Mouse (Mus musculus) G1E-ER4 (cell line): ENCODE data around the gene Hipk4. TPM values are rescaled to one million over a fixed set of nuclear protein-coding genes. Genes with fewer than 3 reads are reported as not detected.

Source experiments
- GATA1 ChIP-seq: IDR thresholded peaks from one replicate; pipeline ENCODE4 v1.8.0; 2012; ENCODE audit warnings: low read length, inconsistent platforms
- polyA plus RNA-seq: library from polyadenylated mRNA; stranded (reverse); fragments of >175 nt; gene quantifications from 2 replicates; pipeline ENCODE4 v1.2.3, GENCODE M21; 2012

Hipk4 gene
- polyA plus RNA-seq, 1 experiment, result 0.57 TPM

DNA sequence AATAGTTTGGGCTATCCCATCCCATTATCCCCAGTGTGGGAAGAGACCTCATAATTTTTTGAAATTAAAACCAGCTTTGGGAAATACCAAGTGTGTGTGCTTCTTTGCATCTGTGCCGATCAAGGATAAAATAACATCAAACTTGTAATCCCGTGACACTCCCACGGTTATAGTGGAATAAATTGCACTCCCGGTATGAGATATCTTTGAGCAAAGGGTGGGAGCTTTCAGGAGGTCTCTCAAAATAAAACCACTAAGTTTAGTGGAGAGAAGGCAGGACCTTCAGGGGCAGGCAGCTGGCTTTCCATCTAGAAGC lies 32.9 kb upstream of the Hipk4 start:
- TF ChIP-seq GATA1, result no peak

DNA sequence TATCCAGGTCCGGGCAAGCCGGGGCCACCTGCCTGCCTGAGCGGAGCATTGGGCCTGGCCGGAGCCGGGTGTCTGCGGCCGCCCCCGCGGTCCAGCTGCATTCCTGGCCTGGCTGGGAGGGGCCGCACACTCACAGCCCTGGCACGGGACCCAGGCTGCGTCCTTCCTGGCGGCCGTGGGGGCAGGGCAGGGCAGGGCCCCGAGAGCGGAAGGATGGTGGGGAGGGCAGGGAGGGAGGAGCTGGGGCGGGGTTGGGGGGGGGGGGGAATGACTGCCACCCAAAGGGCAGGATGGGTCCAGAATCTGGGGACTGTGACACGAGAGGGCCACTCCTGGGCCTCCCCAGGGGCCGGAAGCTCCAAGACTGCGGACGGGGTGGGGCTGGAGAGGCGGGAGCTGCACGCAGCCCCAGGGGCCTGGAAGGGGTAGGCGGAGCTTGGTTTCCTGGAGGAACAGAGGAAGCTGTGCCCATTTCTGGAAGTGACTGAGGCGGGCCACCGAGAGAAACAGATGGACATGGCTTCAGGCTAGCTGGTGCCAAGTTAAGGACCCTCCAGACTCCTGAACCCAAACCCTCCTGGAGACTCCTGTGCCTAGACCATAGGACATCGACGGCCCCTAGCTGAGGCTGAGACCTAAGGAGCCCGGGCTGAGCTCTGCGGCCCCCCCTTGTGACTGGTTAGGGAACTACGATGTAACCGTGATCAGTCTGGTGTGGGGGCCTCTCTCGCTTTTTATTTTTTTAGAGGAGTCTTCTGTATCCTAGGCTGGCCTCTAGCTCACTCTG lies 32.3 kb upstream of the Hipk4 start:
- no peak for TF ChIP-seq GATA1

DNA sequence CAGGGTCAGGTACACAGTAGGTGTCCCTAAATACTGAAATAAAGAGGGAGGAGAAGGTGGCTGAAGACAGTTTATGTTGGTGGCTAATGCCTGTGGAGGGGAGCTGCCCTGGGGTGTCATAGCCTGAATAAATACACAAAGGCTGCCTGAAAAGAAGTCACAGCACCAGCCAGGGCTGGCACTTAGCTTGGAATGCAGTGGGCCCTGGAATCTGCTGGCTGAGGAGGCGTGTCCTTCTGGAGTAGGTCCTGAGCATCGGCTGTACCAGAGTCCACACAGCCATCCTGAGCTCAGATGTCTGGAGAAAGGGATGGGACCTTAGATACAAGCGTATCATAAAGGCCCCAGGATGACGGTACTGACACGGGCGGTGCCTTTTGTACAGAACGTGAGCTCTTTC lies 31.2 kb upstream of the Hipk4 start:
- TF ChIP-seq GATA1, result no peak

DNA sequence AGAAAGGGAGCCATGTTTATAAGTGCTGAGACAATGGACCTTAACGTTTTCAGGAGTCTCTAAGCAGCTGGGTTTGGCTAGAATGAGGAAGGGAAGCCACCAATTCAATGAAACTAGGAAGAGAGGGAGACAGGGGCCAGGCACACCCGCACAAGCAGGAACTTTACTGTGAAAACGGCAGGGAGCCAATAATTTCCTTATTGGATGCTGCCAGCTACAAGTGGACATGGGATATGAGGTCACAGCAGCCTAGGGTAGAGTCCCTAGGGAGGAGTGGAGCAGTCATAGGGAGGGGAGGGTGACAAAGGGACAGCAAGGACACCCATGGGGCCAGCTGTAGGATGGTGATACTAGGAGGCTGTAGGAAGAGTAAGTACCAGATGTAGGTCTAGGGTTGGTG lies 30.0 kb upstream of the Hipk4 start:
- no peak for TF ChIP-seq GATA1

DNA sequence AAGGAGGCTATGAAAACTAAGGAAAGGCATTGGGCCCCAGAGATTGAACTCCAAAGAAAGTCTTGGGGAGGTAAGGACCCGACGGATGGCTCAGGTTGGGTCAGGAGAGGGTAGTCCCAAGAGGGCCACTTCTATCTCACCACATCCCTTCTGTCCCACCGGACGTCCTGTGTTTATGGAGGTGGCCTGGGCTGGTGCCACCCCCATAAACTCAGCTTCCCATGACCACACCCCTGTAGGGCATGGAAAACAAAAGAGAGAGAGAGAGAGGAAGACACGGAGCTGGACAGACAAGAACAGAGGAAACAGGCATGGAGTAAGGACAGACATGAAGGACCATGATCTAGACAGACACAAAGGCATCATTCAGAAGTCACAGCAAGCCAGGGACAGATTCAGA lies 29.6 kb upstream of the Hipk4 start:
- TF ChIP-seq GATA1, result no peak

DNA sequence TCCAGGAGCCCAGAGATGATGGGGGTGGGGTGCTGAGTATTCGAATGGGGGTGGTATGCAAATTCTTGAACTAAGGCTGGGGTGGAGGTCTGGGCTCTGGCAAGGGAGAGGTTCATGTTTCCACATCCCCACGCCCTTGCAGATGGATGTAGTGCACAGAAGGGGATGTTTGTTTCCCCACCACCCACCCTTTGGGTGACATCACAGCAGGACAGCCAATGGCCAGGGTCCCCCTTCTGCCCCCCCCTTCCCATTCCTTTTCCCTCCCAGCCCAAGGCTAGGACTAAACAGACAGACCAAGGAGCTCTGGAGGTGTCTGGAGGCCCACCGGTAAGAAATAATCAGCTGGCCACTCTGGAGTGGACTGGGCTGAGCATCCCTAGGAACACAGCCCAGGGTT lies 24.0 kb upstream of the Hipk4 start, which contains the start of gene Prx:
TSS of gene Prx (plus strand) at position 289 of the 400 bp plus-strand sequence.
- no peak for TF ChIP-seq GATA1

DNA sequence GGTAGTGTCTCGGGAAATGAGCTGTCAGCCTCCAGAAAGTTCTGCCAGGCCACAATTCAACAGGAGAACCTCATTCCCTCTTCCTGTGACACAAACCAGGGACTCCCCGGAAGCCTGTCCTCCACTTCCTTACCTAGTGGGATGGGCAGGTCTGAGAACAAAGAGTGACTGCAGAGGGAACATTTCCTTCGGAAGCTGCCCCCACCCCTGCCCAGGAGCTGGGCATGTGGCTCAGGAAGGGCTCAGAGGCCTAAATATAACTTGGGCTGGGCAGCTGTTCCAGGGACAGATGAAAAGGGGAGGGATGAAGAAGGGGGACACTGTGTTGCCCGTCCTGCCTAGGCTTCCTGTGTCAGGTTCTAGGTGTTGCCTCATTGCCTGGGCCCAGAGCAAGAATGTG lies 21.4 kb upstream of the Hipk4 start:
- no peak for TF ChIP-seq GATA1

DNA sequence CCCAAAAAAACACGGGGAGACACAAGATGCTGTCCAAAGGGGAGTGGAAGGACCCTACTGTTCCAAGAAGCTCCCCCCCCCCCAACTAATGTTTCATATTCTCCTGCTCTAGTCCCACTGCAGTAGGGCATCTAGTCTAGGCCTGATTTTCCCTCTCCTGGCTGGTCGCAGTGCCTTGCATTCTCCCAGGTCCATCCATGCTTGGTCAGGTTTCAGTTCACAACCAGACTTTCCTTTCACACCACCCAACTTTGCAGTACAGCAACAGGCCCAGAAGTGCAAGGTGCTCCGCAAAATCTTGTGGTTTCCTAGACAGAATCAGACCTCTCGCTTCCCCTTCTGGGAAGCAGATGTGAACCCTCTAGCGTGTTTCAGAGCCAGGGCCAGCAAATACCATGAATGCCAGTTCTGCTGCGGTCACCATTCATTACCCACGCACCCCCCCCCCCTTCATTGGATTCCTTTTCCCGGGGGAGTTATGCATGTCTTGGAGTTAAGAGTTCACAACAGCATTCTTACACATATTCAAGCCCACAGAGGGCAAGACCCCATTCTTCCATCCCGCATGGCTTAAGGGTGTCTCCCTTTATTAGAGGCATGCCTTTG lies 16.2 kb upstream of the Hipk4 start:
- no peak for TF ChIP-seq GATA1

DNA sequence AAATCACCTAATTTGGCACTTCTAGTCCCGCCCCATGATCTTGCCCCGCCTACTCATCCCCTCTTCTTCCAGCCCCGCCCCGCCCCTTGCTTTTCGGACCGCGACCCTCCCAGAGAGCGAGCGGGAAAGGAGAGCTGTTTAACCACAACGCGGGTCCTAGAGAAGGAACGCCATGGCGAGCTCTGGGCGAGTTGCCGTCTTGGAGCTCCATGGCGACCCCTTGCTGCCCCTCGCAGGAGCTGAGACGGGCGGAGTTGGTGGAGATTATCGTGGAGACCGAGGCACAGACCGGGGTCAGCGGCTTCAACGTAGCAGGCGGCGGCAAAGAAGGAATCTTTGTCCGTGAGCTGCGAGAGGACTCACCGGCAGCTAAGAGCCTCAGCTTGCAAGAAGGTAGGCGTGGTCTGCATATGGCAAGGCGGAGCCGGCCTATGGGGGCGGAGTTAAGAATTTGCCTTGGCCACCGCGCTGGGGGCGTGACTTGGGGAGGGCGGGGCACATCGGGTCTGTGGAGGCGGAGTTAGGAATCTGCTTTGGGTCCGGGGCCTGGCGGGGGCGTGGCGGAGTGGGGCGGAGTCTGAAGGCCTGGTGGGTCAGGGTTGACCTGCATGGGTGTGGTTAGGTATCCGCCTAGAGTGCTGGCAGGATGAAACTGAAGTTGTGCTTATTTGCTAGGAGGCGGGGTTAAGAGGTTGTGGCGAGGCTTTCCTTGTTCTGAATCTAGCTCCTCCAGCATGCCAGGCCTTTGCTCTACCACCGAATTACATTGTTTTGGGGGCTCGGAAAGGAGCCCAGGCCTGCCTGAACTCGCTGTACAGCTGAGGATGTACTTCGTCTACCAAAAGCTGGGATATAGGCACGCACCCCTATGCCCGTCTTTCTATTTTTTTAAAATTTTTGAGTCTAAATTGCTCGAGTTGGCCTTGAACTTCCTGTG lies 15.1 kb upstream of the Hipk4 start:
- no peak for TF ChIP-seq GATA1

DNA sequence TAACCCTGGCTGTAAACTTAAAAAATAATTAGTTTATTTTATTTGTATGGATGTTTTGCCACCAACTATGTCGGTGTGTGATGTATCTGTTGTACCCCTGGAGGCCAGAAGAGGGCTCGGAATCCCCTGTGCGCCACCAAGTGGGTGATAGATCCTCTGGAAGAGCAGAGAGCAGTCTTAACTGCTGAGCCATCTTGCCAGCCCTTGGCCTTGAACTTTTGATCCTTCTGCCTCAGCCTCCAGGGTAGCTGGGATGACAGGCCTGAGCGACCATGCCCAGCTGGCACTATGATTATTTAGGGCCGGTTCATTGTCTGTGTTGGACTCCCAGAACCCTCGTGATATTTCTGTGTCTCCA lies 14.4 kb upstream of the Hipk4 start:
- no peak for TF ChIP-seq GATA1

DNA sequence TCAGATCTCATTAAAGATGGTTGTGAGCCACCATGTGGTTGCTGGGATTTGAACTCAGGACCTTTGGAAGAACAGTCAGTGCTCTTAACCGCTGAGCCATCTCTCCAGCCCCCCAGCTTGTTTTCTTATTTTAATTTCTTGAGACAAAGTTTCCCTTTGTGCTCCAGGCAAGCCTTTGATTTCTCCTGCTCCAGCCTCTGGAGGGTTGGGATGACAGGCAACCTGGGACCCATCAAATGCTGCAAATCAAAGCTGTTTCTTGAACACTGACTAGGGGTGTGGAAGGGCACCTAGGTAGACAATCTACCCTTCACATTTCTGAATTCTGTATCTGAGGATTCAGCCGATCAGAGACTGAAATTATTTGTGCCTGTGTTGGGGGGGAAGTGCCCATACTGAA lies 12.3 kb upstream of the Hipk4 start:
- TF ChIP-seq GATA1, result no peak

DNA sequence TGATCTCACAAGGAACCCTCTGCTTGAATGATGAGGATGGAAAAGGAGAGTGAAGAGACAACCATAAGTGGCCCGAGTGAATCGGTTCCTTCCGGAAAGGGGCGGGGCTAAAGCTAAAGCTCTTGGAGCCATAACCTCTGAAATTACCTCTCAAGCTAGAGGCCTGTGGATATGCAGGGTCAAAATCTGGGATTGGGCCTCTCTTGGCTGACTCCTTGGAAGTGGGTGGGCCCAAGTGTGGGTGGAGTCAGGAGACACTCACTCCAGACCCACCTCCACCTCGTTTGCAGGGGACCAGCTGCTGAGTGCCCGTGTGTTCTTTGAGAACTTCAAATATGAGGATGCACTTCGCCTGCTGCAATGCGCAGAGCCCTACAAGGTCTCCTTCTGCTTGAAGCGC lies 8.1 kb upstream of the Hipk4 start:
- no peak for TF ChIP-seq GATA1

DNA sequence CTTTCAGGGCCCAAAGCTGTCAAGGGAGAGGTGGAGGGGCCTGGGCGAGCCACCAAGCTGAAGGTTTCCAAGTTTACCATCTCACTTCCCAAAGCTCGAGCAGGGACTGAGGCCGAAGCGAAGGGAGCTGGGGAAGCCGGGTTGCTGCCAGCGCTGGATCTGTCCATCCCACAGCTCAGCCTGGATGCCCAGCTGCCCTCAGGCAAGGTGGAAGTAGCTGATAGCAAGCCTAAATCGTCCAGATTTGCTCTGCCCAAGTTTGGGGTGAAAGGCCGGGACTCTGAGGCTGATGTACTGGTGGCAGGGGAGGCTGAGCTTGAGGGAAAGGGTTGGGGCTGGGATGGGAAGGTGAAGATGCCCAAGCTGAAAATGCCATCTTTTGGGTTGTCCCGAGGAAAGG lies 4.8 kb upstream of the Hipk4 start:
- no peak for TF ChIP-seq GATA1

DNA sequence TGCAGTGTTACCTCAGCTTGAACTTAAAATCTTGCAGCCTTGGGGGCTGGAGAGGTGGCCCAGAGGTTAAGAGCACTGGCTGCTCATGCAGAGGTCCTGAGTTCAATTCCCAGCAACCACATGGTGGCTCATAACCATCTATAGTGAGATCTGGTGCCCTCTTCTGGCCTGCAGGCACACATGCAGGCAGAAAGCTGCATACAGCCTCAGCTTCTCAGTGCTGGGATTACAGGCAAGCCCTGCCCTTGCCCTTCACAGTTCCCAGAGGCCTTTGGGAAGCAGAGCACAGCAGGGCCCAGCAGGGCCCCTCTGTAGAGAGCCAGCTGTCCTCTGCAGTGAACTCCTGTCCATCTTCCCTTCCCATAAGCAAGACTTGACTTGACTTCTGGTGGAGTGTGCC lies 3.0 kb upstream of the Hipk4 start:
- no peak for TF ChIP-seq GATA1

DNA sequence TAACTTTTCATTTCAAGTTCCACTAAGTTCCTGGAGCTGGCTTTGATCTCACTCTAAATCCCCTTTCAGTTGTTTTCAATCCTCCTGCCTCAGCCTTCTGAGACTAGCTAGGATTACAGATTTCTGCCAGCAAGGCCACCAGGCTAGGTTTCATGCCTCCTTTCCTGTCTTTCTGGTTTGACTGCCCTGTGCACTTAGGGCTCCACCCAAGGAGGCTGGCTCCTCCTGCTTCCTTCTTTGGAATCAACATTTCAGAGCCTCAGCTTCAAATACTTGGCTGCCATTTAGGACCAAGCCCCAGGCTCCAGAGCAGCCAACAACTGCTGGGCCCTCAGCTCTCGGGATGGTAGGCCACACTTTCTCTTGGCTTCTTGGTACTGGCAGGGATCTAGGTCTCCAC lies 2.5 kb upstream of the Hipk4 start:
- no peak for TF ChIP-seq GATA1

DNA sequence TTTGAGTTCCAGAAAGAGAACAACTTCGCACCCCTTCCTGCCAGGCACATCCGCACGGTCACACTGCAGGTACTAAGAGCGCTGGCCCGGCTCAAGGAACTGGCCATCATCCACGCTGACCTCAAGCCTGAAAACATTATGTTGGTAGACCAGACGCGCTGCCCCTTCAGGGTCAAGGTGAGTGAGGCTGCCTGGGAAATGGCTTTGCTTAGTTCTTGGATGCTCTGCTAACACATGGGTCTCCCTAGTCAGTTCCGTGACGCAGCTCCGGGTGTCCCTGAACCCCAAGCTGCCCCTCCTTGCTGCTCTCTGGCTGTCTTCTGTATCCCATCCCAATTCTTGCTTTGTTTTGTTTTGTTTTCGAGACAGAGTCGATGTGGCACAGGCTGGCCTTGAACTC lies 738 bp downstream of the Hipk4 start:
- TF ChIP-seq GATA1, result no peak
